Mouse (Mus musculus) intestine, embryonic 15.5 days (tissue): Measurements from ENCODE around the gene Gm6760. TPM values are rescaled to one million over a fixed set of nuclear protein-coding genes. Genes with fewer than 3 reads are reported as not detected.

ENCODE experiments used
- ATAC-seq: fragments of 200-750 bp; cut with Nextera tagmentation; 2 replicates; pipeline ENCODE4 v1.8.0; 2017; ENCODE audit warnings: moderate TSS enrichment, moderate library complexity
- H3K27ac ChIP-seq: fragments of 300-500 bp; sonication (generic); 2 replicates; pipeline ENCODE4 v1.5.1; 2015; ENCODE audit warnings: mild to moderate bottlenecking, inconsistent platforms
- H3K27me3 ChIP-seq: fragments of 300-500 bp; sonication (generic); replicated peaks from 2 replicates; pipeline ENCODE4 v1.6.1; 2015; ENCODE audit warnings: inconsistent platforms
- H3K36me3 ChIP-seq: fragments of 300-500 bp; sonication (generic); 2 replicates; pipeline ENCODE4 v1.6.1; 2015; ENCODE audit warnings: inconsistent platforms
- H3K4me1 ChIP-seq: fragments of 300-500 bp; sonication (generic); replicated peaks from 2 replicates; pipeline ENCODE4 v1.6.1; 2015; ENCODE audit warnings: inconsistent platforms
- H3K4me2 ChIP-seq: fragments of 300-500 bp; sonication (generic); replicated peaks from 2 replicates; pipeline ENCODE4 v1.6.1; 2015; ENCODE audit warnings: mild to moderate bottlenecking, inconsistent platforms
- H3K4me3 ChIP-seq: fragments of 300-500 bp; sonication (generic); replicated peaks from 2 replicates; pipeline ENCODE4 v1.5.1; 2015; ENCODE audit warnings: inconsistent platforms
- H3K9ac ChIP-seq: fragments of 300-500 bp; sonication (generic); 2 replicates; pipeline ENCODE4 v1.6.1; 2015; ENCODE audit warnings: inconsistent platforms
- H3K9me3 ChIP-seq: fragments of 300-500 bp; sonication (generic); 2 replicates; pipeline ENCODE4 v1.6.1; 2016; ENCODE audit warnings: inconsistent platforms
- WGBS: fragments of 180-500 bp; shearing (Covaris S2); methylation state at CpG from one replicate; pipeline ENCODE4 v1.1.7; 2015; 5-methylcytosine and 5-hydroxymethylcytosine counted together
- polyA plus RNA-seq: library from polyadenylated mRNA; unstranded; fragments of >200 nt; fragmentation: Nextera tagmentation; extraction: Ambion mirVana; gene quantifications from 2 replicates; pipeline ENCODE4 v1.2.1, GENCODE M21; 2015

Gm6760 gene
- not detected in 2 replicates for polyA plus RNA-seq

DNA sequence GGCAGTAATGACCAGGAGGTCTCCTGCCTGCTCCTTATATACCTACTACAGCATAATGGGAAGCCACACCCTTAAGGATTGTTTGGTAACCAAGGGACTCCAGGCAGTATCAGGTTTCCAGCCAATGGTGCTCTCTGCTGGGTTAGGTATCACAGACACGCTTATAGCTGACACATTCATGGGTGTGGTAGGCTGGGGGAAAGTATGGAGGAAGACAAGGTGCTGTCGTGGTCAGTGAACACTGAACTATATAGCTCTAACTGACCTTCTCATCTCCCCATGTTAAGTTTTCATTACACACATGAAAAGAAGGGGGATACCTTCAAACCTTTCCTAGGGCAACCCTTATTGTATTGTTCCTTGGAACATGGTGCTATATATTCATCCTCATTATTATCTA lies at the start of gene Gm6760:
Gm6760 (minus strand) TSS at position 101 of the 400 bp plus-strand sequence.
- Histone ChIP-seq H3K9me3 (no peaks in the 10 kb centered on the region), H3K9ac (no peak within 1 kb of the TSS), H3K36me3 (no peaks in the 10 kb centered on the region), H3K27ac (no peak within 1 kb of the TSS), H3K4me3 (no peak within 1 kb of the TSS), H3K4me1 (no peaks in the 10 kb centered on the region), H3K27me3 (no peaks in the 10 kb centered on the region), H3K4me2 (no peak within 1 kb of the TSS)
- 63% methylated on average over 2 of the region's 2 CpGs for WGBS
- no peak for ATAC-seq

DNA sequence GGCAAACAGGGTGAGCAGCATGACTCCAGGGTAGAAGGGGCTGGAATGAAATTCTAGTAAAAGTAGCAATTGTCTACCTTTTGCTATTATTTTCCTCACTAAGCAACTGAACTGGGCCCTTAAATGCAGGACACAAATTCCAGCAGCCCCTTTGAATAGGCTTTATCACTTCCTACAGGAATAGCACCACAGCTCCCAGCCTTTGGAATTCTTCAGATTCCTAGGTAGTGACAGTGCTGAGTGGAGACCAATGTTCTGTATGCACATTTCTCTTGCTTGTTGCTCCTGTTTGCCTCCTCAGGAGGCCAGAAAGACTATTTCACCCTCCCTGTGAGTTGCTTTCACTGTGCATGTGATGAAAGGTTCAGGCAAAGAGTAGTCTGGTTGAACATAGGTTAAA lies 29.2 kb upstream of the Gm6760 start:
- no peak overlapping the region for H3K9ac ChIP-seq

DNA sequence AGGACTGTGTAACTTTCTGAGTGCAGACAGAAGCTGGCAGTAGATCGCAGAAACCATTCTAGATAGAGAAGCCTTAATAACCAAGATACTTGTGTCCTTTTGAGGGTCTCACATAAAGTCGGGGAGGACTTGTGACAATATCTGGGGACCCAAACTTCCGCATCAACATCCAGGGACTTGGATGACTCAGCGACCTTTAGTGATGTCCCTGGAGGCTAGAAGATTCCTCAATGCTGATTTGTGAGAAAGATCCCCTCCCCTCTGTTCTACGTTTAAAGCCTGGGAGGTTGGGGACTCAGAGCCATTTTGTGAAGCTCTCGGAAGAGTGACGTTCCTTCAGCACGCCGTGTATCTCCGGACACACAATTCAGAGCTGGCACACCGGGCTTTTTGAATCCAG lies 21.2 kb upstream of the Gm6760 start, which contains the start of gene 3830417A13Rik:
3830417A13Rik (plus strand) TSS at position 301 of the 400 bp plus-strand sequence.
- no peak for ATAC-seq
- Histone ChIP-seq H3K9me3 (no peaks in the 10 kb centered on the region), H3K4me3 (no peak within 1 kb of the TSS), H3K36me3 (no peaks in the 10 kb centered on the region), H3K4me2 (no peak within 1 kb of the TSS), H3K9ac (no peak within 1 kb of the TSS), H3K27ac (no peak within 1 kb of the TSS), H3K4me1 (no peaks in the 10 kb centered on the region), H3K27me3 (no peaks in the 10 kb centered on the region)
- 82% methylated on average over 11 of the region's 11 CpGs for WGBS

More for the DNA sequence above, 29.2 kb upstream of the Gm6760 start:
- Histone ChIP-seq H3K9me3 (no peaks in the 10 kb centered on the region), H3K4me1 (no peaks in the 10 kb centered on the region), H3K4me3 (no peak overlapping the region), H3K27ac (no peak overlapping the region), H3K27me3 (no peaks in the 10 kb centered on the region), H3K36me3 (no peaks in the 10 kb centered on the region), H3K4me2 (no peak overlapping the region)
- no peak for ATAC-seq

Other genes starting within 250 kb of the Gm6760 start
- gene 3830417A13Rik, start 21.4 kb upstream of the Gm6760 start, polyA plus RNA-seq: 0.16 TPM in 1 of 2 replicates, not detected in the other
- gene Slitrk4, start 124.8 kb upstream of the Gm6760 start, polyA plus RNA-seq: 2.7 and 3.2 TPM in 2 replicates